Mouse (Mus musculus) layer of hippocampus, postnatal 10 days (tissue): Measurements from ENCODE around the gene Tmem140. TPM values are rescaled to one million over a fixed set of nuclear protein-coding genes. Genes with fewer than 3 reads are reported as not detected.
A peak's percentile ranks its signal among the peaks of the same experiment; 100 is the strongest.

Experiments used
- DNase-seq, 2 experiments: peaks; one replicate each; pipeline ENCODE4 v3.0.0; 2021; ENCODE audit warnings: low spot score in 2 of 2
- total RNA-seq, 2 experiments: library from RNA; stranded (reverse); gene quantifications; 2 replicates each; pipeline ENCODE4 v1.2.3; 2021

The Tmem140 gene
- total RNA-seq, 2 experiments from 2014 or later = 1.1 to 1.8 TPM

GRCm38 (mm10) chr6:34875268-34875761, 12.4 kb downstream of the Tmem140 start:
- DNase-seq = peak in 1 of 2 experiments; percentile 23

- peak in 1 of 2 experiments; percentile 24 for DNase-seq
Measured at GRCm38 (mm10) chr6:34875966-34876834, 13.3 kb downstream of the Tmem140 start.

- peak in 1 of 2 experiments; percentile 11 for DNase-seq
Measured at GRCm38 (mm10) chr6:34876835-34877156, 13.8 kb downstream of the Tmem140 start.

- DNase-seq = peak; percentile 87 to 93
Measured at GRCm38 (mm10) chr6:34877509-34878321, 14.8 kb downstream of the Tmem140 start, which contains the start of gene Cyren. Gene Cyren, minus strand, starts transcription at chr6:34878060.

- no peak for DNase-seq
Measured at GRCm38 (mm10) chr6:34879101-34879740, 16.3 kb downstream of the Tmem140 start.

GRCm38 (mm10) chr6:34879911-34880475, 17.0 kb downstream of the Tmem140 start:
- peak; percentile 45 to 56 for DNase-seq

- no peak for DNase-seq
Measured at GRCm38 (mm10) chr6:34884724-34885123, 21.8 kb downstream of the Tmem140 start.

- no peak for DNase-seq
Measured at GRCm38 (mm10) chr6:34887131-34887850, 24.3 kb downstream of the Tmem140 start.

GRCm38 (mm10) chr6:34889185-34889584, 26.2 kb downstream of the Tmem140 start:
- no peak for DNase-seq

- DNase-seq = no peak
Measured at GRCm38 (mm10) chr6:34895569-34895968, 32.6 kb downstream of the Tmem140 start.

GRCm38 (mm10) chr6:34896168-34896780, 33.3 kb downstream of the Tmem140 start:
- DNase-seq = no peak

GRCm38 (mm10) chr6:34899127-34899526, 36.2 kb downstream of the Tmem140 start:
- DNase-seq = no peak

- no peak for DNase-seq
Measured at GRCm38 (mm10) chr6:34900990-34901389, 38.0 kb downstream of the Tmem140 start.

GRCm38 (mm10) chr6:34901911-34902444, 39.0 kb downstream of the Tmem140 start:
- no peak for DNase-seq

GRCm38 (mm10) chr6:34902578-34902977, 39.6 kb downstream of the Tmem140 start:
- no peak for DNase-seq

- no peak for DNase-seq
Measured at GRCm38 (mm10) chr6:34903441-34903840, 40.5 kb downstream of the Tmem140 start.

GRCm38 (mm10) chr6:34903851-34904250, 40.9 kb downstream of the Tmem140 start:
- no peak for DNase-seq

GRCm38 (mm10) chr6:34904361-34904760, 41.4 kb downstream of the Tmem140 start:
- DNase-seq = no peak

GRCm38 (mm10) chr6:34906125-34906524, 43.2 kb downstream of the Tmem140 start:
- DNase-seq = no peak

- no peak for DNase-seq
Measured at GRCm38 (mm10) chr6:34906661-34907060, 43.7 kb downstream of the Tmem140 start.
